Mouse (Mus musculus): ENCODE results near the gene 1110017D15Rik.
"Not testable (repeated sequence)": the region's sequence is repeated elsewhere in the genome, so short reads cannot be mapped to it uniquely, and the experiment has no call there.

Gene 1110017D15Rik

GRCm38 (mm10) chr4:41481601-41482017 is 35.5 kb downstream of the 1110017D15Rik start:
- in situ Hi-C loops (cut with MboI, MseI): no loop called here

- in situ Hi-C loops (cut with MboI, MseI): no loop called here
These were observed 36.9 kb downstream of the 1110017D15Rik start for GRCm38 (mm10) chr4:41480254-41480653.

GRCm38 (mm10) chr4:41479456-41479804 is 37.7 kb downstream of the 1110017D15Rik start:
- in situ Hi-C loops (cut with MboI, MseI): no loop called here

GRCm38 (mm10) chr4:41478751-41479455 is 38.2 kb downstream of the 1110017D15Rik start:
- in situ Hi-C loops (cut with MboI, MseI): no loop called here

GRCm38 (mm10) chr4:41477648-41478160 is 39.4 kb downstream of the 1110017D15Rik start:
- in situ Hi-C loops (cut with MboI, MseI): no loop called here

- in situ Hi-C loops (cut with MboI, MseI): no loop called here
These were observed 45.8 kb downstream of the 1110017D15Rik start for GRCm38 (mm10) chr4:41471384-41471689.

- in situ Hi-C loops (cut with MboI, MseI): no loop called here
These were observed 46.3 kb downstream of the 1110017D15Rik start for GRCm38 (mm10) chr4:41470684-41471383.

- in situ Hi-C loops (cut with MboI, MseI): no loop called here
These were observed 47.0 kb downstream of the 1110017D15Rik start for GRCm38 (mm10) chr4:41470051-41470683.

GRCm38 (mm10) chr4:41469199-41469598 is 47.9 kb downstream of the 1110017D15Rik start:
- in situ Hi-C loops (cut with MboI, MseI): loop anchor here (5.0 kb wide), 1 partner anchor 98 kb away; the partner anchor contains the start of genes Dnaic1 and Fam219a

- in situ Hi-C loops (cut with MboI, MseI): loop anchor here (5.0 kb wide), 1 partner anchor 99 kb away; the partner anchor contains the start of genes Dnaic1 and Fam219a
These were observed 48.6 kb downstream of the 1110017D15Rik start for GRCm38 (mm10) chr4:41468396-41469080.

- in situ Hi-C loops (cut with MboI, MseI): loop anchor here (5.0 kb wide), 1 partner anchor 102 kb away; the partner anchor contains the start of genes Dnaic1 and Fam219a
These were observed 51.9 kb downstream of the 1110017D15Rik start for GRCm38 (mm10) chr4:41465287-41465665.

- in situ Hi-C loops (cut with MboI, MseI): loop anchor here (5.0 kb wide), 1 partner anchor 103 kb away; the partner anchor contains the start of genes Dnaic1 and Fam219a
These were observed 52.5 kb downstream of the 1110017D15Rik start, which contains the start of the genes Kif24 and Nudt2 for GRCm38 (mm10) chr4:41464345-41465286. Gene Kif24, minus strand, starts transcription at chr4:41464887. Gene Nudt2, plus strand, starts transcription at chr4:41465151.

GRCm38 (mm10) chr4:41463051-41463738 is 53.9 kb downstream of the 1110017D15Rik start:
- in situ Hi-C loops (cut with MboI, MseI): not testable (repeated sequence)

- in situ Hi-C loops (cut with MboI, MseI): no loop called here
These were observed 56.4 kb downstream of the 1110017D15Rik start for GRCm38 (mm10) chr4:41460690-41461089.
